Mouse (Mus musculus) CD4-positive naive resting alpha-beta T cell, adult 76 days (primary cell): ENCODE results near the gene Rbfox2. TPM values are rescaled to one million over a fixed set of nuclear protein-coding genes. Genes with fewer than 3 reads are reported as not detected.

Source experiments
- total RNA-seq: library from RNA; stranded (reverse); gene quantifications from one replicate; pipeline ENCODE4 v1.2.4, GENCODE M21; 2023

The Rbfox2 gene
- 0.67 TPM for total RNA-seq

DNA sequence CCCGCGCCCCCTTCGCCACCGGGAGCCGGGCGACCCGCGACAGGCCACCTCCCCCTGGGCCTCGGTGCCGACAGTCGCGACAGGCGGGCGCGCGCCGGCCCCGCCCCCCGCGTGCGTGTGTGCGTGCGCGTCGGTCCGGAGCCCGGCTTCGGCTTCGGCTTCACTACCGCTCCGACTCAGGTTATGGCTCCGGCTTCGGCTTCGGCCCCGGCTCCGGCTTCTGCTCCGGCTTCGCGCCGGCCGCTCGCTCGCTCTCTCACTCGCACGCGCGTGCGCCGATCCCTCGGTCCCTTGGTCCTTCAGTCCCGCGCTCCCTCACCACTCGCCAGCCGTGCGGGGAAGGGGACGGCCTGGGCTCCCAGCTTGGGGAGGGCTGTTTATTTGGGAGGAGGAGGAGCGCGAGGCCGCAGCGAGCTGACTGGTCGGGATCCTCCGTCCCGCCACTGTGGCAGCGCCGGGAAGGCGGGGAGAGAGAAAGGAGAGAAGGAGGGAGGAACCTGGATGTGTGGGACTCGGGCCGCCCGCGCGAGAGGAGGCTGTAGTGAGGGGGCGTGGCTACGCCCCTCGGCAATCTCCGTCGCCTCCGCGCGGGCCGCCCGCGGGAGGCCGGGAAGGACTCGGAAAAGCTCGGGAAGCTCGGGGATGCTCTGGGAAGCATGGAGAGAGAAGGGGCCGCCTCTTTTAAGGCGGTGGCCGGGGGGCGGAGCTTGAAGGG lies at the start of gene Rbfox2:
Gene Rbfox2, minus strand, starts transcription at position 458 of the 715 bp plus-strand sequence.

DNA sequence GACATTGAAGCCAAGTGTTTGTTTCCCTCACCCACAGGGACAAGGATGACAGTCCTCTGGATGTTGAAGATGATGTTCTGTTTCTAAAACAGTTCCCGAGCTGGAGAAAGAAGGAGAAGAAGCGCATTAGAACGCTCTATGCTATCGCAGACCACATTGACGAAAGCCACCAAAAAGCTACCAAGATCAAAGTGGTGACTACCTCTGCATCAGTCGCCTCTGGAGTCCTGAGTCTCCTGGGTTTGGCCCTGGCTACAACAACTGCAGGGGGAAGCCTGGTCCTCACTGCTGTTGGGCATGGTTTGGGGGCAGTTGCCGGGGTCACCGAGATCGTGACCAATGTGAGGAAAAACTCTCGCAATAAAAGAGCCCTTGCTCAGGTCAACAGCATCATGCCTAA lies 256.2 kb downstream of the Rbfox2 start, which contains the start of gene Mb:
Gene Mb, minus strand, starts transcription at position 101 of the 400 bp plus-strand sequence.

DNA sequence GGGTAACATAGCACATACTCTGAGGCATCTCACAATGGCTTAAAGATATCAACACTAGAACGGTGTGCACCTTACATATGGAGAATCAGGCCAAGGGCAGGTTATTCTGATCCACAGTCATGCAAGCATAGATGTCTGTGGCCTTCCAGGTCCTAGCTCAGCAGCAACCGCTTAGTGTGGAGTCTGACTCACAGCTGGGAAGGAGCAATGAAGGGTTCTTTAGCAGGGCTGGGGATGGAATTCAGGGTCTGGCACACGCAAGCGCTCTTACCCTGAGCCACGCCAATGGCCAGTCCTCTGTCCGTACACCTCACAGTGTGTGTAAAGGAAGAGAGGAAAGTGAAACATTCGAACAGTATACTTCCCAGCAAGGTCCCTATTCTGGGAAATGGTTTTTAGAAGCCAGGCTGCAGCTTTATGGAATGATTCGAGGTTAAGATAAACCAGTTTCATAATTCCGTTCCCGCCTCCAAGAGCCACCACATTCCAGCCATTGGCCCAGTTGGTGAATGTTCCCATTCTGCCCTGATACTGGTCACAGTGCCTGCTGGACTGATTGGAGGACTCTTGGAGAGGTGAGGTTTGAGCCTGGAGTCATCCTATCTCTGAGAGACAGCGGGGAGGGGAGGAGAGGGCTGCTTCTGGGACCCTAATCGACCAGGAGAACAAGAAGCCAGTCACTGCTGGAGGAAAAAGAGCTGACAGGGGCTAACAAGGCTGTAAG lies 262.0 kb downstream of the Rbfox2 start, which contains the start of gene Apol6:
Gene Apol6, plus strand, starts transcription at position 133 of the 724 bp plus-strand sequence.

Other genes starting within 250 kb of the Rbfox2 start
- gene Apol7a, start 92.1 kb upstream of the Rbfox2 start, total RNA-seq: not detected
- gene Apol9a, start 104.1 kb upstream of the Rbfox2 start, total RNA-seq: 7.2 TPM
- 0.59 TPM for gene Apol7b, start 140.5 kb upstream of the Rbfox2 start, total RNA-seq
- gene Apol10a, start 170.0 kb upstream of the Rbfox2 start, total RNA-seq: not detected
- 2.6 TPM for gene Apol11a, start 201.3 kb upstream of the Rbfox2 start, total RNA-seq
- gene Apol7c, start 226.3 kb upstream of the Rbfox2 start, total RNA-seq: 1.2 TPM